Mouse (Mus musculus): ENCODE measurements around the gene Lrrc75a. TPM values are rescaled to one million over a fixed set of nuclear protein-coding genes. Genes with fewer than 3 reads are reported as not detected.

Gene Lrrc75a
- polyA plus RNA-seq, 1 experiment from 2014 or later = 3.4 TPM

DNA sequence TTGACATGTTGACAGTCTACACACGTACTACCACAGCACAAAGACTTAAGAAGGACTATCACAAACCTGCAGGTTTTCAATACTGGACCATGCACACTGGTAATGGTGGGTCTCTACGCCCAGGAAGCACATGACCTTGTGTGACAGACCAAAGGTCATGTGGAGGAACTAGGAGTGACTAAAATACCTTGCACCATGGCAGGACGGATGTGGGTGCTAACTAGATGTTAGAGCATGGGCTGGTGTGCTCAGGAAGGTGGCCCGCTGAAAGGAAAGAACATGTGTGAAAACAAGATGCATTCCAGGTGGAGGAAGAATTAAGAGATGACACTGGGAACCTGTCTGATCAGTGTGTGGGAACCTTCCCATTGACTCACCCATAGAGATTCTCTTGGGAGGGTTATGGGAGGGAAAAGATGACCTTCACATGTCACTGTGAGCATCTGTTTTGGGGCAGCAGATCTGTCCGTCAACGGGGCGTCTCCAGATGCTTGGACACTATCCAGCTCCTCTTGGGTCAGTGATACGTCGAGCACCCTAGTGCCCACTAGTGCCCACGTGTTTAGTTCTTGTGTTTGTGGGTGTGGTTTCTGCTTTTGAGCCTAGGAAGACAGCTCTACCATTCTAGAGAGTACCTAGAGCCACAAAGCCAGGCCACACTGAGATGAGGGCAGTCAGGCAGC lies 4.5 kb downstream of the Lrrc75a start:
- peaks cover 61% of the 10 kb centered on the region for H3K4me1 ChIP-seq
- no peak for ATAC-seq
- H3K27ac ChIP-seq = no peak overlapping the region
- no peaks in the 10 kb centered on the region for H3K36me3 ChIP-seq
- WGBS (ENCODE audit: insufficient replicate concordance) = 69% methylated on average over 10 of the region's 10 CpGs
- no peaks in the 10 kb centered on the region for H3K9me3 ChIP-seq (replicated peaks)
- peaks cover 5% of the 10 kb centered on the region; the same call in 1 of the 2 replicates for H3K27me3 ChIP-seq (replicated peaks)
- no peak overlapping the region for H3K9ac ChIP-seq
- H3K4me2 ChIP-seq = no peak overlapping the region
- H3K4me3 ChIP-seq = no peak overlapping the region

- WGBS (ENCODE audit: insufficient replicate concordance) = 56% methylated on average over 8 of the region's 8 CpGs
- Histone ChIP-seq H3K9me3 (replicated peaks) (no peaks in the 10 kb centered on the region), H3K36me3 (no peaks in the 10 kb centered on the region), H3K4me2 (no peak overlapping the region), H3K27ac (no peak overlapping the region), H3K27me3 (replicated peaks) (peaks cover 5% of the 10 kb centered on the region; the same call in 1 of the 2 replicates), H3K4me1 (peaks cover 58% of the 10 kb centered on the region), H3K9ac (no peak overlapping the region), H3K4me3 (no peak overlapping the region)
- no peak for ATAC-seq
Measured at GRCm38 (mm10) chr11:62643011-62643631, 5.2 kb downstream of the Lrrc75a start.

GRCm38 (mm10) chr11:62642023-62642844 lies 6.1 kb downstream of the Lrrc75a start:
- Histone ChIP-seq H3K27me3 (replicated peaks) (no peaks in the 10 kb centered on the region), H3K4me1 (peaks cover 57% of the 10 kb centered on the region), H3K4me2 (no peak overlapping the region), H3K9ac (no peak overlapping the region), H3K36me3 (no peaks in the 10 kb centered on the region), H3K9me3 (replicated peaks) (no peaks in the 10 kb centered on the region), H3K27ac (no peak overlapping the region), H3K4me3 (no peak overlapping the region)
- WGBS (ENCODE audit: insufficient replicate concordance) = 62% methylated on average over 11 of the region's 11 CpGs
- no peak for ATAC-seq

GRCm38 (mm10) chr11:62640378-62640777 lies 7.9 kb downstream of the Lrrc75a start:
- H3K27me3 ChIP-seq (replicated peaks) = no peaks in the 10 kb centered on the region
- peaks cover 52% of the 10 kb centered on the region for H3K4me1 ChIP-seq
- no peak for ATAC-seq
- WGBS (ENCODE audit: insufficient replicate concordance) = 74% methylated on average over 3 of the region's 3 CpGs
- H3K4me2 ChIP-seq = no peak overlapping the region
- no peak overlapping the region for H3K9ac ChIP-seq
- H3K27ac ChIP-seq = no peak overlapping the region
- H3K4me3 ChIP-seq = no peak overlapping the region
- no peaks in the 10 kb centered on the region for H3K9me3 ChIP-seq (replicated peaks)
- no peaks in the 10 kb centered on the region for H3K36me3 ChIP-seq

DNA sequence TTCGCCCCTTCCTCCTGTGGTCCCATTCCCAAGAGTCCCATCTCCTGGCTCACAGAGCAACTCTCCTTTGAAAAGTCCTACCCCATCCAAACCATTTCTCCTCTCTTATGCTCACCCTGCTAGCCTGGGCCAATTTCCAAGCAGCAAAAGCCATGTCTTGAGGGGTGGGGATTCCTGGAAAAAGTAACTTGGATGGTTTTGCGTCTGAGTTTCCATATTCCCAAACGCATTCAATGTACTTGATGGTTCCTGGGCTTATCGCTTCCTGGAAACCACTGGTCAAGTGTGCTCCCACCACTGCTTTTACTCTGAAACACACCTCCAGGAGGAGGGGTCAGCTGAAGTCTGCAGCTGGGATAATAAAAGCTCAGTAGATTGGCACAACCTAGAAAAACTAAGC lies 9.9 kb downstream of the Lrrc75a start:
- no peak overlapping the region for H3K27ac ChIP-seq
- no peak overlapping the region for H3K4me3 ChIP-seq
- H3K36me3 ChIP-seq = no peaks in the 10 kb centered on the region
- H3K27me3 ChIP-seq (replicated peaks) = no peaks in the 10 kb centered on the region
- peaks cover 41% of the 10 kb centered on the region for H3K4me1 ChIP-seq
- 72% methylated on average over 4 of the region's 4 CpGs for WGBS (ENCODE audit: insufficient replicate concordance)
- ATAC-seq = no peak
- no peak overlapping the region for H3K9ac ChIP-seq
- no peak overlapping the region for H3K4me2 ChIP-seq
- no peaks in the 10 kb centered on the region for H3K9me3 ChIP-seq (replicated peaks)

GRCm38 (mm10) chr11:62637806-62638205 lies 10.5 kb downstream of the Lrrc75a start:
- 71% methylated on average over 6 of the region's 6 CpGs for WGBS (ENCODE audit: insufficient replicate concordance)
- peaks cover 35% of the 10 kb centered on the region for H3K4me1 ChIP-seq
- H3K27me3 ChIP-seq (replicated peaks) = no peaks in the 10 kb centered on the region
- no peaks in the 10 kb centered on the region for H3K9me3 ChIP-seq (replicated peaks)
- ATAC-seq = no peak
- H3K4me2 ChIP-seq = no peak overlapping the region
- H3K4me3 ChIP-seq = no peak overlapping the region
- H3K36me3 ChIP-seq = no peaks in the 10 kb centered on the region
- no peak overlapping the region for H3K9ac ChIP-seq
- no peak overlapping the region for H3K27ac ChIP-seq

DNA sequence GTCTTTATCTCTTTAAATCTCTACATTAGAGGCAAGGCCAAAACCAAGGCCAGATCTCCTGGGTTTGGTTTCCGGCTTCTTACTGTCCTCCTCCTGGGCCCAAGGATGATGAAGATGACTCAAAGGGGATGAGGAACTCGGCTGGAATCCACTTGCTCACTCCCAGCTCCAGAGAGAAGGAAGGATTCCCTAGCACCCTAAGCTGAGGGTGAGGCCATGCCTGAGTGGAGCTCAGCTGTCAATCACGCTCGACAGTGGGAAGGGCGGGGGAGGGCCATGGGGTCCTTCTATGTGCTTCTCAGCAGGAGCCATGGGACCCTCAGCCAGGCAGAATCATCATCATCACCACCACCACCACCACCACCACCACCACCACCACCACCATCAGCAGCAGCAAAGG lies 10.9 kb downstream of the Lrrc75a start:
- H3K4me3 ChIP-seq = no peak overlapping the region
- H3K9ac ChIP-seq = no peak overlapping the region
- no peaks in the 10 kb centered on the region for H3K36me3 ChIP-seq
- no peak for ATAC-seq
- H3K4me1 ChIP-seq = peaks cover 31% of the 10 kb centered on the region
- WGBS (ENCODE audit: insufficient replicate concordance) = 57% methylated on average over 5 of the region's 5 CpGs
- no peaks in the 10 kb centered on the region for H3K27me3 ChIP-seq (replicated peaks)
- H3K9me3 ChIP-seq (replicated peaks) = no peaks in the 10 kb centered on the region
- no peak overlapping the region for H3K27ac ChIP-seq
- no peak overlapping the region for H3K4me2 ChIP-seq

GRCm38 (mm10) chr11:62636840-62637221 lies 11.5 kb downstream of the Lrrc75a start:
- Histone ChIP-seq H3K4me3 (no peak overlapping the region), H3K9me3 (replicated peaks) (no peaks in the 10 kb centered on the region), H3K4me1 (peaks cover 27% of the 10 kb centered on the region), H3K9ac (no peak overlapping the region), H3K27me3 (replicated peaks) (no peaks in the 10 kb centered on the region), H3K4me2 (no peak overlapping the region), H3K36me3 (no peaks in the 10 kb centered on the region), H3K27ac (no peak overlapping the region)
- WGBS (ENCODE audit: insufficient replicate concordance) = 53% methylated on average over 3 of the region's 3 CpGs
- no peak for ATAC-seq

DNA sequence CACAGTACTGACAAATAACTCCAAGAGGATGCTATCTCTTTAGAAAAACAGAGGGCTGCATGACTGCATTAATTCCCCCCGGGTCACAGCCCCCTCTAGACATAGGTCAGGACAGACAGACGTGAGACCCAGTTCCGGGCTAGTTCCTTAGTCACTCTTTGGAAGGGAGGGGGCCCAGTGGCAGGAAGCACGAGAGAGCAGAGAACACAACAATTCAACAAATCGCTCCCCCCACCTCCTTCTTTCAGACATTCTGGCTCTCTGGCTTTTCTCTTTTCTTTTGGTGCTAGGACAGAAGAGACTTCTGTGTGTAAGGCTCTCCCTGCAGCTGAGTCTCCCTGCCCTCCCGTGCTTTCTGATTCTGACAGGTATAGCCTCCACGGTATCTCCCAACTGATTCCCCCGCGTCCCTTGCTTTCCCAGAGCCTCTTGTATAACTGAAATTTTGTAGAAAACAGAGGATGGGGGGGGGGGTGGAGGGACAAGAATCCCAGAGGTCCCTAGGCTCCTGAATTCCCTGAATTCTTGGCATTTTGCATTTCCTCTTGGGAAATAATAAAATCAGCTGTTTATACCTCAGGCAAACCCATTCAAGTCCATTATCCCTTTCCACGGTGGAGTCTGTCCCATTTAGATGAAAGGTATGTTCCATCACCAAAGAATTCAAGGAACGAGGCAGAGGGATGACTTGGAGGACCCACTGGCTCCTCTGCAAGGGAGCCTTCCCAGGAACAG lies 12.1 kb downstream of the Lrrc75a start:
- Histone ChIP-seq H3K36me3 (no peaks in the 10 kb centered on the region), H3K27me3 (replicated peaks) (no peaks in the 10 kb centered on the region), H3K4me3 (no peak overlapping the region), H3K4me1 (peaks cover 29% of the 10 kb centered on the region), H3K9me3 (replicated peaks) (no peaks in the 10 kb centered on the region), H3K4me2 (no peak overlapping the region), H3K27ac (peak overlapping the region; percentile 14; the same call in 1 of the 2 replicates), H3K9ac (no peak overlapping the region)
- WGBS (ENCODE audit: insufficient replicate concordance) = 53% methylated on average over 11 of the region's 11 CpGs
- ATAC-seq = no peak

DNA sequence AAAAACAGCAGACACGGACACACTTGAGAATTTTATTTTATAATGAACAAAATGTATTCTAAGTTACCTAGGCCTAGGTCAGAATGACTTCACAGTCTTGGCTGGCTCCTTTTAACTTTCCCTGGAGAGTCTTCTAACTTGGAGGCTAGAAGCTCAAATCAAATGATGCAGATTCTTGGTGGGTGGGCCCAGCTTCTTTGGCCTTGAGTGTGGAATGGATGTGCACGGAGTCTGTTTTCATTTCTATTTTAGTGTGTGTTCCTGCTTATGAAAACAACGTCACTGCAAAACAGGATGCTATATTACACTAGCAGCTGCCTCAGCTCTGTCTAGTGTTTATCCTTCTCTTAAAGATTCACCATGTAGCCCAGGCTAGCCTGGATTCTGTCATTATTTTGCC lies 12.9 kb downstream of the Lrrc75a start:
- ATAC-seq = no peak
- Histone ChIP-seq H3K4me3 (no peak overlapping the region), H3K4me1 (peaks cover 38% of the 10 kb centered on the region), H3K9ac (no peak overlapping the region), H3K27me3 (replicated peaks) (no peaks in the 10 kb centered on the region), H3K27ac (no peak overlapping the region), H3K36me3 (no peaks in the 10 kb centered on the region), H3K4me2 (no peak overlapping the region), H3K9me3 (replicated peaks) (no peaks in the 10 kb centered on the region)
- WGBS (ENCODE audit: insufficient replicate concordance) = 67% methylated on average over 3 of the region's 3 CpGs

DNA sequence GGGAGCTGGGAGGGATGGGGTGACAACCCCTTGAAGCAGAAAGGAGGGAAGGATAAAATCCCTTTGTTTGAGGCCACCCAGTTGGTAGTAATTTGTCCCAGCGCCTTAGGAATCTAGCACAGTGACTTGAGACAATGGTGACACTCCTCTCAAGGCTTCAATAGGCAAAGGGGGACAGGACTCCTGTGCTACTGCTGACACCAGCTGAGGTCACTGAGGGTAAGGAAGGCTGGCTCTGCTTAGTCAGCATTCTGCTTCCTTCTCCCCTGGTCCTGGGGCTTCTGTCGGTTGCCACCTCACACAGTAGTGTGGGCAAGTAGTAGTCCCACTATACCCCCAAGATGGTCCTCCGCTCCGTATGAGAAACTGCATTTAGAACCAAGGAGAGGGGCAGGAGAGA lies 17.2 kb downstream of the Lrrc75a start:
- Histone ChIP-seq H3K4me1 (peaks cover 40% of the 10 kb centered on the region), H3K9me3 (replicated peaks) (no peaks in the 10 kb centered on the region), H3K27me3 (replicated peaks) (no peaks in the 10 kb centered on the region), H3K9ac (no peak overlapping the region), H3K4me2 (no peak overlapping the region), H3K36me3 (no peaks in the 10 kb centered on the region), H3K4me3 (no peak overlapping the region), H3K27ac (no peak overlapping the region)
- WGBS (ENCODE audit: insufficient replicate concordance) = 48% methylated on average over 4 of the region's 4 CpGs
- no peak for ATAC-seq
